Mouse (Mus musculus): ENCODE data around the gene Setd1a. TPM values are rescaled to one million over a fixed set of nuclear protein-coding genes. Genes with fewer than 3 reads are reported as not detected.
"Not testable (repeated sequence)": the region's sequence is repeated elsewhere in the genome, so short reads cannot be mapped to it uniquely, and the experiment has no call there.

Setd1a gene
- total and polyA plus RNA-seq, 3 experiments = 9.1 to 104 (median 103) TPM

- TF ChIP-seq TAL1 (conservative IDR thresholded peaks at IDR 0.05; ENCODE audit: low read depth, low read length) (no peak), CTCF (IDR thresholded peaks at IDR 0.05; ENCODE audit: low read depth, low read length) (no peak), GATA1 (IDR thresholded peaks at IDR 0.05; ENCODE audit: borderline replicate concordance, low read length) (no peak), POLR2AphosphoS5 (IDR thresholded peaks at IDR 0.05; ENCODE audit: insufficient replicate concordance, low read depth, low read length) (no peak), GATA2 (IDR thresholded peaks at IDR 0.05; ENCODE audit: borderline replicate concordance, low read depth, low read length) (no peak)
Measured at GRCm38 (mm10) chr7:127837473-127837872, 61.0 kb downstream of the Setd1a start.

GRCm38 (mm10) chr7:127837878-127838277 lies 61.4 kb downstream of the Setd1a start:
- H3K9me3 ChIP-seq (replicated peaks); H3K36me3 ChIP-seq (replicated peaks); DNase-seq (ENCODE audit: low spot score); ATAC-seq (ENCODE audit: extremely low read depth, insufficient number of reproducible peaks, low FRiP score, poor library complexity, severe bottlenecking); H3K27me3 ChIP-seq (ENCODE audit: insufficient read depth, low read length); H3K4me3 ChIP-seq (ENCODE audit: low read depth, low read length): not testable (repeated sequence)
- peaks cover 18% of the 10 kb centered on the region for H3K4me1 ChIP-seq (ENCODE audit: insufficient read depth, low read depth, low read length)

More at GRCm38 (mm10) chr7:127837473-127837872, 61.0 kb downstream of the Setd1a start:
- Histone ChIP-seq H3K27me3 (ENCODE audit: insufficient read depth, low read length) (peaks cover 8% of the 10 kb centered on the region; the same call in 1 of the 2 replicates), H3K4me3 (ENCODE audit: low read depth, low read length) (no peak overlapping the region), H3K36me3 (replicated peaks) (no peaks in the 10 kb centered on the region), H3K4me1 (ENCODE audit: insufficient read depth, low read depth, low read length) (peaks cover 15% of the 10 kb centered on the region), H3K9me3 (replicated peaks) (peaks cover 3% of the 10 kb centered on the region; the same call in 1 of the 2 replicates)
- no peak for DNase-seq (ENCODE audit: low spot score)
- no peak for ATAC-seq (ENCODE audit: extremely low read depth, insufficient number of reproducible peaks, low FRiP score, poor library complexity, severe bottlenecking)

DNA sequence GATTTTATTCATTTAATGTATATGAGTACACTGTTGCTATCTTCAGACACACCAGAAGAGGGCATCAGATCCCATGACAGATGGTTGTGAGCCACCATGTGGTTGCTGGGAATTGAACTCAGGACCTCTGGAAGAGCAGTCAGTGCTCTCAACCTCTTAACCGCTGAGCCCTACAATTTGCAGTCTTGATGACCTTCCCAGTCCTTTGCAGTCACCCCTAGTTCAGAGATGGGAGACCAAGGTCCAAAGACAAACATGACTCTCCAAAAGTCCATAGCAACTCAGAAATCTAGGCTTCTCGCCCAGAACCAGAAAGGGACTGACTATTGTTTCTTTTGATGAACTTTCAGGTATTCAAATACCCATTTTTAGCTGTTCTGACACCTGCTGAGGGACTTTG lies 63.6 kb downstream of the Setd1a start:
- not testable (repeated sequence) for H3K9me3 ChIP-seq (replicated peaks); H3K27me3 ChIP-seq (ENCODE audit: insufficient read depth, low read length); ATAC-seq (ENCODE audit: extremely low read depth, insufficient number of reproducible peaks, low FRiP score, poor library complexity, severe bottlenecking); H3K4me3 ChIP-seq (ENCODE audit: low read depth, low read length); DNase-seq (ENCODE audit: low spot score)
- peaks cover 23% of the 10 kb centered on the region for H3K4me1 ChIP-seq (ENCODE audit: insufficient read depth, low read depth, low read length)
- peaks cover 21% of the 10 kb centered on the region for H3K36me3 ChIP-seq (replicated peaks)

- H3K36me3 ChIP-seq (replicated peaks) = peaks cover 28% of the 10 kb centered on the region
- H3K27me3 ChIP-seq (ENCODE audit: insufficient read depth, low read length) = peaks cover 3% of the 10 kb centered on the region; the same call in 1 of the 2 replicates
- H3K4me1 ChIP-seq (ENCODE audit: insufficient read depth, low read depth, low read length) = peaks cover 23% of the 10 kb centered on the region
- TF ChIP-seq GATA2 (IDR thresholded peaks at IDR 0.05; ENCODE audit: borderline replicate concordance, low read depth, low read length) (no peak), GATA1 (IDR thresholded peaks at IDR 0.05; ENCODE audit: borderline replicate concordance, low read length) (no peak), POLR2AphosphoS5 (IDR thresholded peaks at IDR 0.05; ENCODE audit: insufficient replicate concordance, low read depth, low read length) (no peak), CTCF (IDR thresholded peaks at IDR 0.05; ENCODE audit: low read depth, low read length) (no peak), TAL1 (conservative IDR thresholded peaks at IDR 0.05; ENCODE audit: low read depth, low read length) (no peak)
- H3K4me3 ChIP-seq (ENCODE audit: low read depth, low read length) = peak overlapping the region; percentile 85; the same call in 1 of the 2 replicates
- ATAC-seq (ENCODE audit: extremely low read depth, insufficient number of reproducible peaks, low FRiP score, poor library complexity, severe bottlenecking) (no peak), DNase-seq (ENCODE audit: low spot score) (no peak)
- H3K9me3 ChIP-seq (replicated peaks) = peaks cover 3% of the 10 kb centered on the region; the same call in 1 of the 2 replicates
Measured at GRCm38 (mm10) chr7:127840886-127841285, 64.4 kb downstream of the Setd1a start.

DNA sequence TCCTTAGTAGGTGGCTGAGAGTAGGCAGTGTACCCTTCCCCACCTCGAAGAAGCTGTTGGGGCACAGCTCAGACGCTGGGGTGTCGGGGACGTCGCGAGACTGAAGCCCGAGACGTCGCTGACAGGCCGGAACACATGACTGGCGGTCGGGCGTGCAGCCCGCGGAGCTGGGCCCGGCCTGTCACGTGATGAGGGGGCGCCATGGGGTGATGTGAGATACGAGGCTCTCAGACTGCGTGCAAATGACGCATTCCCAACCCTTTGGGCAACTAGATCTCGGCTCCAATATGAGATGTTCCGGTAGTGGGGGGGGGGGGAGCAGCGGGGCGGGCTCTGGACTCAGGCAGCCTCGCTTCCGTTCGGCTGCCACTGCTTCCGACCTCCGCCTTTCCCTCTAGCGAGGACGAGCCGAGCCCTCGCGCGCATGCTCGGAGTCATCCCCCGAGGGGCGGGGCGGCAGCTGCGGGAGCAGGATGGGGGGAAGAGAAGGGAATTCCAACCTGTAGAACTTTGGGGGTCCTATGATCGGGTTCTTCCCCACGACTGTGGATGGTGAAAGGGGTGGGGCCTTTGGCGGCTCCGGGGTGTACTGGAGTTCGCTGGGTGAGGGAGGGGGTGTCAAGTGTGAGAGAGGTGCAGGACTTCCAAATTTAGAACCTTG lies 65.0 kb downstream of the Setd1a start:
- peaks cover 33% of the 10 kb centered on the region for H3K36me3 ChIP-seq (replicated peaks)
- peaks cover 2% of the 10 kb centered on the region; the same call in 1 of the 2 replicates for H3K27me3 ChIP-seq (ENCODE audit: insufficient read depth, low read length)
- H3K4me3 ChIP-seq (ENCODE audit: low read depth, low read length) = peak overlapping the region; percentile 85
- DNase-seq (ENCODE audit: low spot score) = peak; percentile 92
- ATAC-seq (ENCODE audit: extremely low read depth, insufficient number of reproducible peaks, low FRiP score, poor library complexity, severe bottlenecking) = peak; percentile 74
- H3K9me3 ChIP-seq (replicated peaks) = peaks cover 3% of the 10 kb centered on the region; the same call in 1 of the 2 replicates
- no peak for TF ChIP-seq CTCF (IDR thresholded peaks at IDR 0.05; ENCODE audit: low read depth, low read length)
- TF ChIP-seq GATA2 (IDR thresholded peaks at IDR 0.05; ENCODE audit: borderline replicate concordance, low read depth, low read length) = no peak
- TF ChIP-seq GATA1 (IDR thresholded peaks at IDR 0.05; ENCODE audit: borderline replicate concordance, low read length) = no peak
- TF ChIP-seq TAL1 (conservative IDR thresholded peaks at IDR 0.05; ENCODE audit: low read depth, low read length) = no peak
- H3K4me1 ChIP-seq (ENCODE audit: insufficient read depth, low read depth, low read length) = peaks cover 23% of the 10 kb centered on the region

DNA sequence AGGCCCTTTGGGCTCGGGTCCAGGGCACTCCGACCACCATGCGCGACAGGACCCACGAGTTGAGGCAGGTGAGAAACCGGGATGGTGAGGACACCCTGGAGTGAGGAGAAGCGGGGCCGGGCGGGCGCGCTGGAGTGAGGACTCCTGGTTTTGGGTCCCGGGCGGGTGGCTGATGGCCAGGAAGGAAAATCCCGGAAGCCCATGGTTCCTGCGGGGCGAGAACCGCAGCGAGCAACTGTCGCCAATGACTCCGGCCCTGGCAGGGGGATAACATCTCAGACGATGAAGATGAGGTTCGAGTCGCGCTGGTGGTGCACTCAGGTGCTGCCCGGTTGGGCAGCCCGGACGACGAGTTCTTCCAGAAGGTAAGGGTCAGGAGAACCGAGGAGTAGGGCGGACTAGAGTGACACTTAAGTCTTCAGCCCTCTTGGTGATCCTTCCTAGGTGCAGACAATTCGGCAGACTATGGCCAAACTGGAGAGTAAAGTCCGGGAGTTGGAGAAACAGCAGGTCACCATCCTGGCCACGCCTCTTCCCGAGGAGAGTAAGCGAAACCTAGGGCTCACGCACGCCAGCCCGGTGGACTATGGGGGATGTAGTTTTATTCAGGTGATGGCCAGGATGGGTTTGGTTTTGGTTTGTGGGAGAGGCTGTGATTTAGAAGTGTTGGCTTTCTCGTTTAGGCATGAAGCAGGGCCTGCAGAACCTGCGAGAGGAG lies 65.7 kb downstream of the Setd1a start:
- peaks cover 40% of the 10 kb centered on the region for H3K36me3 ChIP-seq (replicated peaks)
- H3K4me1 ChIP-seq (ENCODE audit: insufficient read depth, low read depth, low read length) = peaks cover 23% of the 10 kb centered on the region
- TF ChIP-seq GATA1 (IDR thresholded peaks at IDR 0.05; ENCODE audit: borderline replicate concordance, low read length) (no peak), GATA2 (IDR thresholded peaks at IDR 0.05; ENCODE audit: borderline replicate concordance, low read depth, low read length) (no peak), TAL1 (conservative IDR thresholded peaks at IDR 0.05; ENCODE audit: low read depth, low read length) (no peak), POLR2AphosphoS5 (IDR thresholded peaks at IDR 0.05; ENCODE audit: insufficient replicate concordance, low read depth, low read length) (no peak), CTCF (IDR thresholded peaks at IDR 0.05; ENCODE audit: low read depth, low read length) (no peak)
- H3K4me3 ChIP-seq (ENCODE audit: low read depth, low read length) = peak overlapping the region; percentile 85
- H3K27me3 ChIP-seq (ENCODE audit: insufficient read depth, low read length) = peaks cover 2% of the 10 kb centered on the region; the same call in 1 of the 2 replicates
- ATAC-seq (ENCODE audit: extremely low read depth, insufficient number of reproducible peaks, low FRiP score, poor library complexity, severe bottlenecking) = peak; percentile 64
- peak; percentile 83 for DNase-seq (ENCODE audit: low spot score)
- H3K9me3 ChIP-seq (replicated peaks) = peaks cover 3% of the 10 kb centered on the region; the same call in 1 of the 2 replicates

Other genes with a start within 250 kb of the Setd1a start
Only the 20 nearest of the 26 such genes appear.
- 38.2 and 52.2 TPM in 2 replicates for gene Rnf40, start 187.9 kb upstream of the Setd1a start, total RNA-seq (2014; fragmentation: Nextera tagmentation)
- gene Rnf40, start 187.9 kb upstream of the Setd1a start, total RNA-seq (2017) = 48.7 and 50.3 TPM in 2 replicates
- 47.9 and 55.8 TPM in 2 replicates for gene Rnf40, start 187.9 kb upstream of the Setd1a start, polyA plus RNA-seq (2012)
- 11.3 and 11.8 TPM in 2 replicates for gene Zfp629, start 160.9 kb upstream of the Setd1a start, total RNA-seq (2014; fragmentation: Nextera tagmentation)
- 8.7 and 9.0 TPM in 2 replicates for gene Zfp629, start 160.9 kb upstream of the Setd1a start, total RNA-seq (2017)
- gene Zfp629, start 160.9 kb upstream of the Setd1a start, polyA plus RNA-seq (2012) = 23.2 and 24.3 TPM in 2 replicates
- gene Bcl7c, start 67.7 kb upstream of the Setd1a start, total RNA-seq (2014; fragmentation: Nextera tagmentation) = 18.1 and 38.7 TPM in 2 replicates
- gene Bcl7c, start 67.7 kb upstream of the Setd1a start, total RNA-seq (2017) = 28.2 and 36.8 TPM in 2 replicates
- 330 and 397 TPM in 2 replicates for gene Bcl7c, start 67.7 kb upstream of the Setd1a start, polyA plus RNA-seq (2012)
- gene Ctf1, start 63.9 kb upstream of the Setd1a start, total RNA-seq (2014; fragmentation: Nextera tagmentation) = 5.3 and 9.6 TPM in 2 replicates
- 0.41 and 2.3 TPM in 2 replicates for gene Ctf1, start 63.9 kb upstream of the Setd1a start, total RNA-seq (2017)
- 1.7 and 2.2 TPM in 2 replicates for gene Ctf1, start 63.9 kb upstream of the Setd1a start, polyA plus RNA-seq (2012)
- not detected in 2 replicates for gene Ctf2, start 44.5 kb upstream of the Setd1a start, total RNA-seq (2014; fragmentation: Nextera tagmentation)
- gene Ctf2, start 44.5 kb upstream of the Setd1a start, total RNA-seq (2017) = 0.16 TPM in 1 of 2 replicates, not detected in the other
- not detected in 2 replicates for gene Ctf2, start 44.5 kb upstream of the Setd1a start, polyA plus RNA-seq (2012)
- gene Fbxl19, start 32.1 kb upstream of the Setd1a start, total RNA-seq (2014; fragmentation: Nextera tagmentation) = 6.4 and 6.9 TPM in 2 replicates
- 15.1 and 18.8 TPM in 2 replicates for gene Fbxl19, start 32.1 kb upstream of the Setd1a start, total RNA-seq (2017)
- 54.4 and 58.5 TPM in 2 replicates for gene Fbxl19, start 32.1 kb upstream of the Setd1a start, polyA plus RNA-seq (2012)
- gene Orai3, start 6.9 kb upstream of the Setd1a start, total RNA-seq (2014; fragmentation: Nextera tagmentation) = 27.4 and 27.7 TPM in 2 replicates
- gene Orai3, start 6.9 kb upstream of the Setd1a start, total RNA-seq (2017) = 47.1 and 53.8 TPM in 2 replicates
- 30.2 and 43.1 TPM in 2 replicates for gene Orai3, start 6.9 kb upstream of the Setd1a start, polyA plus RNA-seq (2012)
- 4.7 and 8.4 TPM in 2 replicates for gene Gm49388, start 8.9 kb downstream of the Setd1a start, total RNA-seq (2014; fragmentation: Nextera tagmentation)
- 0.23 TPM in 1 of 2 replicates, not detected in the other for gene Gm49388, start 8.9 kb downstream of the Setd1a start, total RNA-seq (2017)
- 0.12 and 1.1 TPM in 2 replicates for gene Gm49388, start 8.9 kb downstream of the Setd1a start, polyA plus RNA-seq (2012)
- gene Hsd3b7, start 23.9 kb downstream of the Setd1a start, total RNA-seq (2014; fragmentation: Nextera tagmentation) = 11.2 and 17.2 TPM in 2 replicates
- 42.3 and 52.1 TPM in 2 replicates for gene Hsd3b7, start 23.9 kb downstream of the Setd1a start, total RNA-seq (2017)
- gene Hsd3b7, start 23.9 kb downstream of the Setd1a start, polyA plus RNA-seq (2012) = 10.6 and 19.7 TPM in 2 replicates
- gene Stx4a, start 47.6 kb downstream of the Setd1a start, total RNA-seq (2014; fragmentation: Nextera tagmentation) = 26.9 and 36.0 TPM in 2 replicates
- gene Stx4a, start 47.6 kb downstream of the Setd1a start, total RNA-seq (2017) = 46.1 and 55.7 TPM in 2 replicates
- 64.9 and 69.9 TPM in 2 replicates for gene Stx4a, start 47.6 kb downstream of the Setd1a start, polyA plus RNA-seq (2012)
- gene Stx1b, start 47.9 kb downstream of the Setd1a start, total RNA-seq (2014; fragmentation: Nextera tagmentation) = 0.15 and 0.24 TPM in 2 replicates
- 0.06 and 0.16 TPM in 2 replicates for gene Stx1b, start 47.9 kb downstream of the Setd1a start, total RNA-seq (2017)
- gene Stx1b, start 47.9 kb downstream of the Setd1a start, polyA plus RNA-seq (2012) = 0.02 and 0.10 TPM in 2 replicates
- 46.8 and 58.5 TPM in 2 replicates for gene Zfp646, start 99.6 kb downstream of the Setd1a start, total RNA-seq (2014; fragmentation: Nextera tagmentation)
- gene Zfp646, start 99.6 kb downstream of the Setd1a start, total RNA-seq (2017) = 42.1 and 45.0 TPM in 2 replicates
- gene Zfp646, start 99.6 kb downstream of the Setd1a start, polyA plus RNA-seq (2012) = 27.9 and 36.7 TPM in 2 replicates
- gene Zfp668, start 100.2 kb downstream of the Setd1a start, total RNA-seq (2014; fragmentation: Nextera tagmentation) = 9.2 and 14.9 TPM in 2 replicates
- gene Zfp668, start 100.2 kb downstream of the Setd1a start, total RNA-seq (2017) = 4.2 and 5.7 TPM in 2 replicates
- 33.9 and 39.5 TPM in 2 replicates for gene Zfp668, start 100.2 kb downstream of the Setd1a start, polyA plus RNA-seq (2012)
- 0.58 TPM in 1 of 2 replicates, not detected in the other for gene Prss53, start 114.3 kb downstream of the Setd1a start, total RNA-seq (2014; fragmentation: Nextera tagmentation)
- gene Prss53, start 114.3 kb downstream of the Setd1a start, total RNA-seq (2017) = 0.29 and 0.38 TPM in 2 replicates
- 0.76 and 0.80 TPM in 2 replicates for gene Prss53, start 114.3 kb downstream of the Setd1a start, polyA plus RNA-seq (2012)
- not detected in 2 replicates for gene Gm21974, start 118.8 kb downstream of the Setd1a start, total RNA-seq (2014; fragmentation: Nextera tagmentation)
- gene Gm21974, start 118.8 kb downstream of the Setd1a start, total RNA-seq (2017) = not detected in 2 replicates
- not detected in 2 replicates for gene Gm21974, start 118.8 kb downstream of the Setd1a start, polyA plus RNA-seq (2012)
- gene Vkorc1, start 118.9 kb downstream of the Setd1a start, total RNA-seq (2014; fragmentation: Nextera tagmentation) = 53.0 and 68.8 TPM in 2 replicates
- gene Vkorc1, start 118.9 kb downstream of the Setd1a start, total RNA-seq (2017) = 8.9 and 11.0 TPM in 2 replicates
- gene Vkorc1, start 118.9 kb downstream of the Setd1a start, polyA plus RNA-seq (2012) = 12.6 and 16.7 TPM in 2 replicates
- 73.4 and 80.0 TPM in 2 replicates for gene Bckdk, start 127.4 kb downstream of the Setd1a start, total RNA-seq (2014; fragmentation: Nextera tagmentation)
- gene Bckdk, start 127.4 kb downstream of the Setd1a start, total RNA-seq (2017) = 40.4 and 49.2 TPM in 2 replicates
- gene Bckdk, start 127.4 kb downstream of the Setd1a start, polyA plus RNA-seq (2012) = 114 and 134 TPM in 2 replicates
- 39.0 and 45.1 TPM in 2 replicates for gene Kat8, start 135.8 kb downstream of the Setd1a start, total RNA-seq (2014; fragmentation: Nextera tagmentation)
- gene Kat8, start 135.8 kb downstream of the Setd1a start, total RNA-seq (2017) = 44.0 and 44.5 TPM in 2 replicates
- 6.8 and 7.4 TPM in 2 replicates for gene Kat8, start 135.8 kb downstream of the Setd1a start, polyA plus RNA-seq (2012)
- not detected in 2 replicates for gene Prss8, start 153.4 kb downstream of the Setd1a start, total RNA-seq (2014; fragmentation: Nextera tagmentation)
- gene Prss8, start 153.4 kb downstream of the Setd1a start, total RNA-seq (2017) = 0.05 TPM in 1 of 2 replicates, not detected in the other
- not detected in 2 replicates for gene Prss8, start 153.4 kb downstream of the Setd1a start, polyA plus RNA-seq (2012)
- gene Prss36, start 170.1 kb downstream of the Setd1a start, total RNA-seq (2014; fragmentation: Nextera tagmentation) = 4.0 and 5.4 TPM in 2 replicates
- gene Prss36, start 170.1 kb downstream of the Setd1a start, total RNA-seq (2017) = 0.76 and 4.9 TPM in 2 replicates
- gene Prss36, start 170.1 kb downstream of the Setd1a start, polyA plus RNA-seq (2012) = 8.5 and 8.9 TPM in 2 replicates

Data from G1E (cell line).